Mouse (Mus musculus) lung, postnatal 4 days (tissue): Measurements from ENCODE around the gene Smchd1.
"Not testable (repeated sequence)": the region's sequence is repeated elsewhere in the genome, so short reads cannot be mapped to it uniquely, and the experiment has no call there.

Experiments used
- DNase-seq, 2 experiments: peaks; one replicate each; pipeline ENCODE4 v3.0.0; 2021

The Smchd1 gene

DNA sequence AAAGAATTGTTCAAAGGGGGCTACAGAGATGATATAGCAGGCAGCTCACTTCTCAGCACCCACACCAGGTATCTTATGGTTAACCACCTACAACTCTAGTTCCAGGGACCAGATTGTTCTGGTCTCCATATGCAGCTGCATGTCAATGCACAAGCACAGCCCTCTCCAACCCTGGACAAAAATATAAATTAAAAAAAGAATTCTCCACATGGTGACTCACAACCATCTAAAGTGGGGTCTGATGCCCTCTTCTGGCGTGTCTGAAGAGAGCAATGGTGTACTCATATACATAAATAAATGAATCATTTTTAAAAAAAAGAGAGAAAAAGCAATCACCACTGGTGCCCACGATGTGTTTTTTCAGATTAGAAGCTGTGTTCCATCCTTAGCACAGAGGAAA lies 30.4 kb downstream of the Smchd1 start:
- no peak for DNase-seq

DNA sequence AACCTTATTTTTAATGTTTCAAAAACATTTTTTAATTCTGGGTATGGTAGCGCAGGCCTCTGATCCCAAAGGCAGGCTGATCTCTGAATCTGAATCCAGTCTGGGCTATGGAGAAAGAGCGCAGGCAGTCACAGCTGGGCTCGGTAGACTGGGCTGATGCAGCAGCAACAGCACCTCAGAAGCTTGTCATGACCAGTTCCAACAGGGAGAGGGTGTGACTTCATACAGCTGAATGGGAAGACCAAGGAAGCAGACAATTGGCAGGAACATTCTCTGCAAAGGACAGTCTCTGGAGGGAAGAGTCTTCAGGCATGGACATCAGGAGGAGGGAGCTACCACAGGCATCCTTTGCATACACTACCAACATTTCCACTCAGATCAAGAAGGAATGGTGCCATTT lies 31.0 kb downstream of the Smchd1 start:
- no peak for DNase-seq

DNA sequence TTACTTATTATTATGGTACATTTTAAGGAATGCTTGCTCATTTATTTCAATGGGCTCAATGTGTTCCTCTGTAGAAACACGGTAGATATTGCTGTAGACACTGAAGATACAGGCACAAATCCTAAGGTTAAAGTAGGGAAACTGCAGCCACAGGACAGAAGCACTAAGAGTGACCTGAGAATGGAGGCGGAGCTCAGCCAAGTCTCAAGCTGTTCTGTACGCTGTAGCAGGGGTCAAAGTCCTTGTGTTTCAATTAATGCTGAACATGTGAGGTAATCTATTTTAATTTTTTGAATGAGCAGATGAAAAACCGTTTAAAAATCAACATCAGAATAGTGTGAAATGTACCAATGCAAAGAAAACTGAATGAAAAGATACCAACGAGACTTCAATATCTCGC lies 31.9 kb downstream of the Smchd1 start:
- no peak for DNase-seq

DNA sequence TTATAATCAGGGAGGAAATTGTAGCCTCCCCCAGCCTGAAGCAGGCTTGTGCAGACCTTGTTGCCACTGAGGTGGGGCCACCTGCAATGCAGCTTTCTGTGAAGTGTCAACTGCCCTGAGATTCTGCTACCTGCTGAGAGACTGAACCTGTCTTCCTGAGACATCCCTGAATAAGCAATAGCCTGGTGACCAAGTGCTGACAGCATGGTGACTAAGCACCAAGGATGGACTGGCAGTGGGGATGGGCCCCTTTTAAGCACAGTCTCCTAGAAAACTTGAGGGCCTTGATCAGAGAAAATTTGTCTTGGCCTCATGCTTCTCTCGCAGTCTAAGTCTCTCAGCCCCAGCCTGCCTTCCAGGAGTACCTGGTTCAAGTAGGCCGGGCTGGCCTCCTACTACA lies 52.6 kb downstream of the Smchd1 start:
- not testable (repeated sequence) for DNase-seq

DNA sequence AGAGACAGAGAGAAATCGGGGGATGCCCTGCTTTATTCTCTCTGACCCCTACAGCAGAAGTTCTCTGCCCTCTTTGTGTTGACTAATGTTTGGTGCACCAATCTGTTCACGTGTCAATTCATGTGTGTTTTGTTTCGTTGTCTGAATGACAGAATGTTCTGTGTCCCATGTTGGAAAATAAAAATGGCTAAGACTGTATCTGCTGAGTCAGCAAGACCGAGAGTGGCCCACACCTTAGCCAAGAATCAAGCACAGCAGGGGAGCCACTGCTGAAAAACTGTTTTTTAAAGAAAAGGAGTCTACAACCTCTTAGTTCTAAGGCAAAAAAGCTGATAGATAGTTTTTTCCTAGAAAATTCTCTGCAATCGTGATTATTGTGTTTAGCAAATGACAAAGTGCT lies 55.7 kb downstream of the Smchd1 start:
- not testable (repeated sequence) for DNase-seq

DNA sequence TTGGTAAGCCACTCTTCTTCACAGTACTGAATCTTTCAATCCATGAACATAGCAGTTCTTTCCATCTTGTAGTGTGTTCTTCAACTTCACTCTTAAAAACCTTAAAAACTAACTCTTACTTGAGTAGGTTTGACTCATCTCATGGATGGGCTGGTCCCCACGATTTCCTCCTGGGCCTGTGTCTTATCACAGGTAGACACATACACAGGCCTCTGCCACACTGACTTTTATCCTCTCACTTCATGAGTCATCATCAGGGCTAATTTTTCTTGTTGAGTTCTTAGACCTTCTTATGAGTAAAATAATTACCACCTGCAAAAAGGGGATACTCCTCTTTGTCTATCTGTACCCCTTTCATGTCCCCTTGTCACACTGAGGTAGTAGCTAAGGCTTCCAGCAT lies 58.1 kb downstream of the Smchd1 start:
- DNase-seq = no peak

DNA sequence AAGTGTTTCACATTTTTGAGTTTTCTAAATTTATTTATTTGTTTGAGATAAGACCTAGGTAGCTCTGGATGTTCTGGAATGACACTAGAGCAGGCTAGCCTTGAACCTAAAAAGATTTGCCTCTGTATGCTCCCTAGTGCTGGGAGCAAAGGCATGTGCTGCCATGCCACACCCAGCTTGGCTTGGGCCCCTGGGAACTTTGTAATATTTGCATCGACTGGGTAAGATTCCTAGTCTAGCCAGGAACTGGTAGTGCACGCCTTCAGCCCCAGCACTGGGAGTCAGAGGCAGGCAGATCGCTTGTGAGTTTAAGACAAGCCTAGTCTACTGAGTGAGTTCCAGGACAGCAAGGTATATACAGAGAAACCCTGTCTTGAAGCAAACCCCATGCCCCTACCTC lies 87.7 kb downstream of the Smchd1 start:
- no peak for DNase-seq

DNA sequence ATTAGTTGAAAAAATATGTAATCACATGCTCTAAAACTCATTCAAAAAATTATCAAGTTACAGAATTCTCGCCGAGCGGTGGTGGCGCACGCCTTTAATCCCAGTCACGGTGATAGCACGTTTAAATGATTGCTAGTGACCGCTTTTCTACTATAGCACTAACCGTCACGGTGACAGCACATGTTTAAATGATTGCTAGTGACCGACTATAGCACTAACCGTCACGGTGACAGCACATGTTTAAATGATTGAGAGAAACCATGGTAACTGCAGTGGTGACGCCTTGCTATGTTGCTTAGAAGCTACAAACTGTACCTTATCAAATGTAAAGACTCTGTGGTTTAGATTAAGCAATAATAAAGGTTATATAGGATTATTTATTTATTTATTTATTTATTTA lies 94.8 kb downstream of the Smchd1 start:
- no peak for DNase-seq

DNA sequence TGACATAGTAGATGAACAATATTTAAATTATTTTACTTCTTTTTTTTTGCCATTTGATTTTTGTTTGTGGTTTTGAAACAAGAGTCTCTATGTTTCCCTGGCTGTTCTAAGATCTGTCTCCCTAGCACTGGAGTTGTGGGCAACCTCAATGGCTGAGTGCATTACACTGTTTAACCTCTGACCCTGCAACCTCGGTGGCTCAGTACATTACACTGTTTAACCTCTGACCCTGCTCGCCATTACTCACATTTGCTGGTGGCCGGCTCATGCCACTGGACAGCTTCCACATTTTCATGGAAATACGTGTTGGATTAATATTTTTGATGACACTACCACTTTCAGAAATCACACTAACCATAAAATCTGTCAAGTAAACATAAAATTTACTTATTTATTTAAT lies 97.2 kb downstream of the Smchd1 start:
- DNase-seq = no peak

DNA sequence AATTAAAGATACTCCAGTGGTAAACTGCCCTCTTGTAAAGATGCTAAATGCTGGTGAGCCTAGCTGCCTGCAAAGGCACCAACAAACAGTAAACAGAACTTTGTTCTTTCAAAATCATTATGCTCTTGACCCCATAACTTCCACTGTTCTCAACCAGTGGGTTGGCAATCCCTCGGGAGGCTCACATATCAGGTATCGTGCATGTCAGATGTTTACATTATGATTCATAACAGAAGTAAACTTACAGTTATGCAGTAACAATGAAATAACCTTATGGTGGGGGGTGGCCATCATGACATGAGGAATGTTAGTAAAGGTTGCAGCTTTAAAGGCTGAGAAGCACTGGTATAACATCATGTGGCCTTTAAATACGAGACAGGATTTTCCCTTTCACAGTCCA lies 119.6 kb downstream of the Smchd1 start:
- no peak for DNase-seq

DNA sequence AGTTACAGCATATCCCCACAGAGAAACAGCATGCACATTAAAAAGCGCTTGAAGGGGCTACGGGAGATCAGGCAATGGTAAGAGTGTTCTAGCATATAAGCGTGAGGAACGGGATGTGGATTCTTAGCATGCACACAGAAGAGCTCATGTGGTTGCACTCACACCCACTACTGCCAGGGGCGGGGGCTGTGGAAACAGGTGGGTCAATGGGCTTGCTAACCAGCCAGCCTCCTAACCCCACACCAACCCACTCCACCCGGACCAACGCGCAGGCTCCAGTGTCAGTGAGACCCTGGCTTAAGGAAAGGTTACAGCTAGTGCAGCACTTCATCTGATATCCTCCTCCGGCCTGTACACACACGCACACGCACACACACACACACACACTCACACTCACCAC lies 120.9 kb downstream of the Smchd1 start:
- no peak for DNase-seq

DNA sequence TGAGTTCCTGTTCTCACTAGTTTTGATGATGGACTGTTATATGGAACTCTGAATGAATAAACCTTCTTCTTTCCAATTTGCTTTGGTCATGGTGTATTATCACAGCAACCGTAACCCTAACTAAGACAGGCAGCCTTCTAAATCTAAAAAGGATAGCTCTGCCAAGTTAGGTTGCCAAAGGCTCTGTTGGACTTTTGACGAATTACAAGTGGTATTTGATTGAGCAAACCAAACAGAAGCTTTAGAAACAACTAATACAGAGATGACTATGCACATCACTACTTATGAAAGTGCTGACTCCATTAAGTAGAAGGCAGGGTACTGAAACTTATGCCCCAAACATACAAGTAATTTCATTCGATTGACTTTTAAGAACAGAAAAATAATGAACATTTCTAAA lies 127.0 kb downstream of the Smchd1 start:
- DNase-seq = no peak

DNA sequence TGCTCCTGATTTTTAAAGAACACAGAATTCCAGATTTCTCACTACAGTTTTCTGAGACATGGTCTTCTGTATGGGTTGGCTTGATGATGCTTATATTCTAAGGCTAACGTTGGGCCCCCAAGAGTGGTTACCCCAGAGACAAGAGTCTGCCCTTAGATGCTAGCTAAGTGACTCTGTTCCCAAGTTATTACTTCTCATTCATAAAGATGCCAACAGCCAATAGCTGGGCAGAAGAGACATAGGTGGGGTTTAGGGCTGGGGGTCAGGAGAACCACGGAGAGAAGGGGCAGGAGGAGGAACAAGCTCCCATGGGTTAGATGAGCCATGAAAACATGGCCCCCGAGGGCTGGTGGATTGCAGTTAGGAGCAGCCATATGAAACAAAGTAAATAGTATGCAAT lies 133.1 kb downstream of the Smchd1 start:
- no peak for DNase-seq

DNA sequence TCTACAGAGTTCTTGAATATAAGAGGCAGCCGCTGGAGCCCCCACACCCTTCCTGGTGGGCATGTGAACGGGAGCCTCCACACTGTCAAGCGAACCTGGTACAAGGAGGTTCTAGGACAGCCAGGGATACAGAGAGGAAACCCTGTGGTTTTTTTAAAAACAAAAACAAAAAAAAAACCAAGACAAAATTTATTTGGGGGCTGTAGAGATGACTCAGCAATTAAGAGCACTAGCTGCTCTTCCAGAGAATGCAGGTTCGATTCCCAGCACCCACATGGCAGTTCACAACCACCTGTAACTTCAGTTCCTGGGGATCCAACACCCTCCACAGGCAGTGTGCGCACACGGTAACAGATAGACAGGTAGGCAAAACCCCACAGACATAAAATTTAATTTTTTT lies 136.5 kb downstream of the Smchd1 start:
- no peak for DNase-seq

DNA sequence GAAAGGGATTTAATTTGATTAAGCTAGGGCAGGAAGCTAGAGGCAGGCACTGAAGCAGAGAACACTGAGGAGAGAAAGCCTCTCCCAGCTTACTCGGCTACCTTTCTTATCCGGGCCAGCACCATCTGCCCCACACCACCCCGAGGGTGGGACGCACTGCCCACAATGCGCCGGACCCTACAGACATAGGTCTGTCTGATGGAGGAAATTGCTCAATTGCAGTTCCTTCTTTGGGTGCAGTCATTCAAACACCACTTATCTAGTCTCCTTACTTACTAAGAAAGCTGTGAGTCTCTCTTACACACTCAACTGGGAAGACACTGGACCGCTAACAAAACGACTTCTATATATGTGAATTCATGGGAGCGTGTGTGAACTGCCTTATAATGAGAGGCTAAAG lies 137.6 kb downstream of the Smchd1 start:
- DNase-seq = no peak

DNA sequence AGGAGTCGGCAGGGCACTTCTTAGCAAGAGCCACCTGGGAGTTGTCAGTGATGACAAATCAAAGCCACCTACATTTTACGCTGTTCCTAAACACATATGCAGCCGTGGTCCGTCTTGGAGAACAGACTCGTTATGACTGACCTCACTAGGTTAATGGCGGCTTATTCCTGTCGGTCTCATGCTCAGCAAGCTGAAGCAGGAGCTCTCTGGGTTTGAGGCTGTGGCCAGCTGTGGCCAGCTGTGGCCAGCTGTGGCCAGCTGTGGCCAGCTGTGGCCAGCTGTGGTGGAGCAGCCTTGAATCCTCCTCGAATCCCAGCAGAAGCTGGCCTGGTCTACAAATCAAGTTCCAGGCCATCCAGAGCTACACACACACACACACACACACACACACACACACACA lies 138.7 kb downstream of the Smchd1 start:
- peak in 1 of 2 experiments; percentile 55 for DNase-seq

DNA sequence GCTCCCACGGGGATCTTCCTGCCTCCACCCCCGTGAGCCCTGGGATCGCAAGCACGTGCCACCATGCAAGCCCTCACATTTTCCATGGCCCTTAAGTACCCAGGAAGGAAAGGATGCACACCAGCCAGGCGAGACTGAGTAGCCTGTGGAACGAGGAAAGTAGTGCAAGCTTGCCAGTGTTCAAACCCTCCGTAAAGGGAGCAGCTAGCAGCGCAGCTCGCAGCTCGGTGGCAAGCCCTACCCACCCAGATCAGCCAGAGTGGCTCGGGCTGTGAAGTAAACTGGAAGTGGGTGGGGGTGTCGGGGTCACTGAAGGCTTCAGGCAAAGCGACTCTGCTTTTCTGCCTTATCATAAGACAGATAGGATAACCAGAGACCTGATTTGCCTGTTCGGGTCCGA lies 142.8 kb downstream of the Smchd1 start:
- no peak for DNase-seq

DNA sequence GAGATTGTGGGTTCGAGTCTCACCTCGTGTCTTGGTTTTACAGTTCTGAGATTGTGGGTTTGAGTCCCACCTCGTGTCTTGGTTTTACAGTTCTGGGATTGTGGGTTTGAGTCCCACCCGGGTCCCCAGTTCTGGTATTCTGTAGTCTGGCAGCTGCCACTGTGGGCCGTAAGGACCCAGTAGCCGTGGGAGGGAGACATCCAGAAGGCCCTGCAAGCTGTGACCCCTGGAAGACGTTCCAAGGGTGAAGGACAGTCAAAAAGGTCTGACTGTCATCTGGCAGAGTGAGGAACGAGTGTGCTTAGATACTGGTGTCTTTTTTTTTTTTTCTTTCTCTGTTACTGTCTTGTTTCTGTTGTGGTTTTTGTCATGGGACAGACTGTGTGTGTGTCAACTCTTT lies 154.4 kb downstream of the Smchd1 start:
- DNase-seq = not testable (repeated sequence)

DNA sequence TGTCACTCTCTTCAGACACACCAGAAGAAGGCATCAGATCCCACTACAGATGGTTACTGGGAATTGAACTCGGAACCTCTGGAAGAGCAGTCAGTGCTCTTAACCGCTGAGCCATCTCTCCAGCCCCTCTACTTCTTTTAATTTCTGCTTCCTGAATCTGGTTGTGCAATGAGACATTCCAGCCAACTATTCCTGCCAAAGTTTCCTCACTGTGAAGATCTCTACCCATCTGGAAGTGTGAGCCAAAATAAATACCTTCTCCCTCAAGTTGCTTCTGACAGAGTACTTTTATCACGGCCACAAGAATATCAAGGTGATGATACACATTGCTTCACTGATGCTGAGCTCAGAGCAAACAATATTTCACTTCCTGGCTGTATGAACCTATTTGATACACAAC lies 155.8 kb downstream of the Smchd1 start:
- no peak for DNase-seq

DNA sequence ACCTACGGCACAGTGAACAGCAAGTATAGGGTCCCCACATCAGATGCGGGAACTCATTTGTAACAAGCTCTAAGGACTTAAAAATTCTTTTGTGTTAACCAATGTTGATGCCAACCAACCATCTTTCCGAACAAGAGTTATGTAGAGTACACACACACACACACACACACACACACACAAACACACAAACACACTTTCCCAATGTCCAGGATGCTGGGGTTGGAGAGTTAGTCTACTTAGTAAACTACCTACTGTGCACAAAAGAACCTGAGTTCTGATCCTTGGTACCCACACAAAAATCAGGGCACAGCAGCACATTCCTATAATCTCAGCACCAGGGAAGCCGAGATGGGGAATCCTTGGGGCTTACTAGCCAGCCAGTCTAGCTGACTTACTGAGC lies 157.6 kb downstream of the Smchd1 start:
- DNase-seq = no peak

DNA sequence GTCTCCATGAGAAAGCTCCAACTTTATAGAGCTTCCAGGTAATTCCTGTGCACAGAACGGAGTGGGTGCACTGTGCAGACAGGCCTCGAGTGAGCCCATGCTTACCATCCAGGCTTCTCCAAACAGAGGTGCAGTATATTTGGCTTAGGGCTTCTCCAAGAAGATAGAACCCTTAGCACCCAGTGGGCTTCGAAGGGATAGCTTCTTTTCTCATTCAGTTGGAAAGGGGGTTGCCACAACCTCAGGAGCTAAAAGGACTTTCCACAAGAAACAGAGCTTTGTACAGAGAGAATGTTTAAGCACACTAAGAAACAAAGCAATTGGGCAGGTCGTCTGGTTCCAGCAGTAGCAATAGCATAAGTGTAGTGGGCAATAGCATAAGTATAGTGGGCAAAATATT lies 160.8 kb downstream of the Smchd1 start:
- no peak for DNase-seq

DNA sequence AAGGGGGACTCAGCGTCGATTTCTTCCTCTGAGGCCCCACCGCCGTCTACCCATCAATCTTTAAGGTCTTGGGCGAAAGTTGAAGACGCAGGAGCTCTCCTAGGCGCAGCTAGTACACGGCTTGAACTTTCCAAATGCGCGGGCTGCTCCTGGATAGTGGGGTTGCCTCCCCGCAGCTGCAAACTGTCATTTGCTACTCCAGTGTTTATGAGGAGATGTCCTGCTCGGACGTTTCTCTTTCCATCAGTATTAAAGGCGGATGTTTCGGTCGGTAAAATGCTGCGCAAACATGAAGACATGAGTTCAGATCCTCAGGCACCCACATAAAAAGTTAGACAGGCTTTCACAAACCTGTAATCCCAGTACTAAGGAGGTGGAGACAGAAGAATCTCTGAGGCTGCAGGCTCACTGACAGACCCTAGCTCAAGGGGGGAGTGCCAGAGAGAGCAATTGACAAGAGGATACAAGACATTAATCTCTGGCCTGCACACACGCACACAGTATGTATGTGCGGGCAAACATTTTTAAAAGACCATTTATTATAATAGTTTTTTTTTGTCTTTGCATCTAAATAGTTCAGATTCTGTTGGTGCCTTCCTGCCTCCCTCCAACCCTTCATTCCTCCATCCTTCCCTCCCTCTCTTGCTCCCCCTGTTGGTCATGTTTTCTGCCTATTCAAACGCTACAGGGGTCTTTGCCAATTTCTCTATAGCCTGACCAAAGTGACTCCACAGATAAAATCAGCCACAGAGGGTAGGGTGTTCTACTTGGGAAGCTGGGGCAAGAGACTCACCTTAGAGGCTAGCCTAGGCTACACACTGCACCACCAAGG lies 163.6 kb downstream of the Smchd1 start, which contains the start of gene Emilin2:
TSS of gene Emilin2 (minus strand) at position 639 of the 832 bp plus-strand sequence.
- peak in 1 of 2 experiments; percentile 46 for DNase-seq

DNA sequence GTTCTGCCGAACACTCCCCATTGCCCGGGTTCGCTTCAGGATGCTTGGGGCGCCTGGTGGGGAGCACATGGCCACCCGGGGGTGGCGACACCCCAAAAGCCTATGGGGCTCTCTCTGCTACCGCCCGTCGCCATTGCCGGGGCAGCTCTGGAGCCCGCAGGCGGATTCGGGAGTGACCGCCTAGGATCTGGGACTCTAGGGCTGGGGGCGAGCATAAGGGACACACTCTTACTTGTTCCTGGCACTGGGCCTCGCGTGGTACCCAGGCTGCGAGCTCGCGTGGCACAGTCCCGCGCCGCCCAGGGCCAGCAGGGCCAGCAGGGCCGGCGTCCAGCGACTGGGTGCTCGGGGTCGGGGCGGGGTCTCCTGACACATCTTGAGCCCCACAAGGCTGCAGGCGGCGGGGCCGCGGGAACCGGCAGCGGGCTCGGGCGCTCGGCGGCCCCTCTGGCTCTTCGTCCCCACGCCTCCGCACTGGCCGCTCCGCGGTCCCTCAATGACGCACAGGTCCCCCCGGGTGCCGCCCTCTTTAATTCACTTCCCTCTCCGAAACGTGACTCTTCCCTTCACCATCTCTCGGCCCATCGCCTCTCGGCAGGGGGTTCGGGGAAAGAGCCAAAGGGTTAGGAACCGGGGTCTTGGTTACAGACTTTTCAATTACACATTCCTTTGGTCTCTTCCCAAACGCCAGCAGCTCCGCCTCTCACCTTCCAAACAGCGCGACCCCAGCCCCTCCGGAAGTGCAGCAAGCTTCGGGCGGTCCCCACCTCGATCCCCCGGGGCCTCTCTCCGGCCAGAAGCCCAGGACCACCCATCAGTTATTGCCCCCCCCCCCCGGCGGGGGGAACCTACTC lies 164.4 kb downstream of the Smchd1 start:
- DNase-seq = peak; percentile 49 to 62
